Mouse (Mus musculus): ENCODE results near the gene D930007J09Rik.

GRCm38 (mm10) chr13:32821671-32822070, 19.0 kb upstream of the D930007J09Rik start:
- TF ChIP-seq POLR2A (IDR thresholded peaks at IDR 0.05; ENCODE audit: insufficient read length, low read depth) (no peak), MAX (IDR thresholded peaks at IDR 0.05; ENCODE audit: low read depth) (no peak), USF1 (IDR thresholded peaks at IDR 0.05; ENCODE audit: low read depth) (no peak), MYOG (IDR thresholded peaks at IDR 0.05; ENCODE audit: control insufficient read depth in 1 of 3, insufficient read depth in 1 of 3, insufficient read length in 2 of 3, low read depth in 2 of 3) (no peak), E2F4 (IDR thresholded peaks at IDR 0.05; ENCODE audit: insufficient read depth) (no peak), REST (IDR thresholded peaks at IDR 0.05; ENCODE audit: insufficient read depth, insufficient read length) (no peak), MYOD1 (IDR thresholded peaks at IDR 0.05; ENCODE audit: control insufficient read depth in 1 of 3, insufficient read length in 2 of 3, low read depth in 2 of 3) (no peak)

Measured in myocyte (in vitro differentiated cells).